Mouse (Mus musculus) heart, adult 2 months (tissue): Measurements from ENCODE around the gene Spink4.

ENCODE experiments used
- CTCF ChIP-seq: fragments of 200-600 bp; IDR thresholded peaks from 2 replicates; pipeline ENCODE4 v1.8.1; 2022; ENCODE audit warnings: antibody characterized with exemption, mild to moderate bottlenecking, moderate library complexity
- EP300 ChIP-seq: fragments of 200-500 bp; IDR thresholded peaks from 2 replicates; pipeline ENCODE4 v1.6.1; 2011; ENCODE audit warnings: low read depth, low read length, control low read depth; ENCODE audit not compliant: insufficient read depth

DNA sequence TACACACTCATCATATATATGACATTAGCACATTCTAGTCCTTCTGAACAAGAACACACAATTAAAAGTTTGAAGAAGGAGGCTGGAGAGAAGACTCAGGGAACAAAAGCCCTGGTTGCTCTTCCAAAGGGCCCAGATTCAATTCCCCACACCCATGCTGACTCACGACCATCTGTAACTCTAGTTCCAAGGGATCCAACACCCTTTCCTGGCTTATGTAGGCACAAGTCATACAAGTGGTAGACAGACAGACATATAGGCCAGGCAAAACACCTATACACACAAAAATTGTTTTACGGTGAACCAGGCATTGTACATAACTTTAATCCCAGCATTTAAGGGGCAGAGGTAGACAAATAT is 34.7 kb upstream of the Spink4 start:
- TF ChIP-seq CTCF: no peak
- no peak for TF ChIP-seq EP300
